ENCODE assay signal across 14 mouse cellular contexts in genomic region chr3:68574097-68574496, GRCm38 (mm10).
DNase-seq lines count a peak whose midpoint lies in the region; ATAC-seq and TF ChIP-seq lines count a peak whose summit lies in the region.
"Had no signal": no experiment of that assay in that cellular context is flagged by ENCODE, and none has a peak within 500 bp of the region (broad histone marks: within the 10 kb centered on the region; RNA-seq: fewer than 3 reads in every experiment).

No protein-coding gene starts in this region.

- no peak for TF ChIP-seq CTCF in lung, embryonic 14.5 days (IDR thresholded peaks at IDR 0.05; ENCODE audit: low read depth)

- no peak overlapping the region for H3K9ac ChIP-seq in lung, embryonic 14.5 days
- H3K9ac ChIP-seq in forebrain, embryonic 12.5 days, result no peak overlapping the region
- peak overlapping the region; percentile 81 for H3K9ac ChIP-seq in hindbrain, embryonic 14.5 days
- H3K9ac ChIP-seq in neural tube, embryonic 14.5 days (replicated peaks; ENCODE audit: low read depth, low read length), result peak overlapping the region; percentile 50; the same call in 1 of the 2 replicates
- H3K9ac ChIP-seq: limb, embryonic 12.5 days had no signal

- H3K27ac ChIP-seq in lung, embryonic 14.5 days (ENCODE audit: low read depth), result peak overlapping the region; percentile 48
- H3K27ac ChIP-seq in forebrain, embryonic 12.5 days, result no peak overlapping the region
- peak overlapping the region; percentile 96 for H3K27ac ChIP-seq in hindbrain, embryonic 14.5 days
- H3K27ac ChIP-seq in neural tube, embryonic 14.5 days (ENCODE audit: low read depth, low read length), result peak overlapping the region; percentile 95; the same call in 1 of the 2 replicates
- H3K27ac ChIP-seq: limb, embryonic 12.5 days had no signal

- peak overlapping the region; percentile 40; the same call in 1 of the 2 replicates for H3K4me2 ChIP-seq in lung, embryonic 14.5 days
- peak overlapping the region; percentile 66 for H3K4me2 ChIP-seq in forebrain, embryonic 12.5 days
- H3K4me2 ChIP-seq in hindbrain, embryonic 14.5 days (replicated peaks), result peak overlapping the region; percentile 59
- H3K4me2 ChIP-seq in neural tube, embryonic 14.5 days (ENCODE audit: low read depth, low read length), result peak overlapping the region; percentile 64

- H3K4me3 ChIP-seq in lung, embryonic 14.5 days (ENCODE audit: low read depth, low read length), result no peak overlapping the region
- peak overlapping the region; percentile 48 for H3K4me3 ChIP-seq in forebrain, embryonic 12.5 days (replicated peaks)
- peak overlapping the region; percentile 43 for H3K4me3 ChIP-seq in hindbrain, embryonic 14.5 days (replicated peaks; ENCODE audit: low read length)
- H3K4me3 ChIP-seq in neural tube, embryonic 14.5 days (ENCODE audit: low read depth, low read length), result peak overlapping the region; percentile 47
- H3K4me3 ChIP-seq: heart, adult 2 months; limb, embryonic 12.5 days had no signal

- no peaks in the 10 kb centered on the region for H3K36me3 ChIP-seq in lung, embryonic 14.5 days (ENCODE audit: insufficient read depth)
- no peaks in the 10 kb centered on the region for H3K36me3 ChIP-seq in forebrain, embryonic 12.5 days (replicated peaks)
- H3K36me3 ChIP-seq in hindbrain, embryonic 14.5 days (replicated peaks; ENCODE audit: control insufficient read depth, insufficient read depth), result no peaks in the 10 kb centered on the region
- H3K36me3 ChIP-seq in neural tube, embryonic 14.5 days (ENCODE audit: control insufficient read depth, insufficient read depth, low read length), result no peaks in the 10 kb centered on the region
- H3K36me3 ChIP-seq: limb, embryonic 12.5 days had no signal

- ATAC-seq in lung, embryonic 14.5 days (ENCODE audit: insufficient read depth), result no peak
- ATAC-seq in forebrain, embryonic 12.5 days (ENCODE audit: low FRiP score), result no peak
- no peak for ATAC-seq in hindbrain, embryonic 14.5 days (ENCODE audit: low FRiP score)
- ATAC-seq in neural tube, embryonic 14.5 days (ENCODE audit: low read depth), result no peak

- H3K9me3 ChIP-seq in lung, embryonic 14.5 days (ENCODE audit: low read depth, low read length), result no peaks in the 10 kb centered on the region
- no peaks in the 10 kb centered on the region for H3K9me3 ChIP-seq in forebrain, embryonic 12.5 days
- no peaks in the 10 kb centered on the region for H3K9me3 ChIP-seq in hindbrain, embryonic 14.5 days (ENCODE audit: control insufficient read depth, low read length)
- no peaks in the 10 kb centered on the region for H3K9me3 ChIP-seq in neural tube, embryonic 14.5 days (ENCODE audit: control insufficient read depth, low read length)
- H3K9me3 ChIP-seq: limb, embryonic 12.5 days had no signal

- no peak for DNase-seq in lung, embryonic 14.5 days
- DNase-seq in lung, adult 18-20 months, result no peak
- no peak for DNase-seq in hindbrain, embryonic 14.5 days (ENCODE audit: low spot score)
- no peak for DNase-seq in embryo, embryonic 9.5 days (ENCODE audit: extremely low spot score)
- DNase-seq in right cerebral cortex, adult 18-20 months, result no peak
- DNase-seq in urinary bladder, adult 18-20 months (ENCODE audit: low spot score in 2 of 2), result no peak
- DNase-seq: adrenal gland, postnatal 14 days; cerebellum, adult 8-10 months; heart, adult 2 months; lung, postnatal 14 days; thymus, postnatal 4 days had no signal

- H3K4me1 ChIP-seq in lung, embryonic 14.5 days (ENCODE audit: insufficient read depth), result peaks cover 28% of the 10 kb centered on the region
- H3K4me1 ChIP-seq in forebrain, embryonic 12.5 days, result peaks cover 50% of the 10 kb centered on the region
- H3K4me1 ChIP-seq in hindbrain, embryonic 14.5 days (replicated peaks; ENCODE audit: control insufficient read depth, insufficient read depth, low read length), result peaks cover 52% of the 10 kb centered on the region
- H3K4me1 ChIP-seq in neural tube, embryonic 14.5 days (ENCODE audit: control insufficient read depth, insufficient read depth, low read length), result peaks cover 35% of the 10 kb centered on the region

- H3K27me3 ChIP-seq in lung, embryonic 14.5 days (ENCODE audit: insufficient read depth, low read length), result no peaks in the 10 kb centered on the region
- H3K27me3 ChIP-seq in forebrain, embryonic 12.5 days, result no peaks in the 10 kb centered on the region
- no peaks in the 10 kb centered on the region for H3K27me3 ChIP-seq in hindbrain, embryonic 14.5 days (ENCODE audit: control insufficient read depth, insufficient read depth, low read length)
- no peaks in the 10 kb centered on the region for H3K27me3 ChIP-seq in neural tube, embryonic 14.5 days (ENCODE audit: control insufficient read depth, insufficient read depth, low read length)

- WGBS in lung, embryonic 14.5 days, result 41% methylated on average over 8 of the region's 8 CpGs
- 47% methylated on average over 8 of the region's 8 CpGs for WGBS in forebrain, embryonic 12.5 days
- 30% methylated on average over 5 of the region's 8 CpGs for WGBS in hindbrain, embryonic 14.5 days
- 32% methylated on average over 6 of the region's 8 CpGs for WGBS in neural tube, embryonic 14.5 days

Comparison
In these comparisons a context has a peak if more than half of its experiments do, and no peak if none do; other contexts are left out.
1. H3K9ac ChIP-seq: peak in hindbrain, embryonic 14.5 days (single experiment) and neural tube, embryonic 14.5 days (single experiment); none in lung, embryonic 14.5 days (single experiment) and forebrain, embryonic 12.5 days (single experiment).
2. Peak in every context shown above with its lines, with median percentiles within 50 percentile points of each other: H3K4me2 ChIP-seq.